Mouse (Mus musculus) E14TG2a.4 (cell line): ENCODE data around the gene Trim26.

ENCODE experiments used
- CTCF ChIP-seq: conservative IDR thresholded peaks from 2 replicates; pipeline ENCODE4 v1.5.1; 2014; ENCODE audit warnings: low read length
- POU5F1 ChIP-seq: IDR thresholded peaks from 2 replicates; pipeline ENCODE4 v1.6.1; 2014; ENCODE audit warnings: low read length, borderline replicate concordance

GRCm38 (mm10) chr17:36839931-36840330 lies 3.0 kb downstream of the Trim26 start:
- TF ChIP-seq CTCF (no peak), POU5F1 (no peak)
